Mouse (Mus musculus) lung, postnatal 10 days (tissue): Measurements from ENCODE around the gene Rasal2.
"Not testable (repeated sequence)": the region's sequence is repeated elsewhere in the genome, so short reads cannot be mapped to it uniquely, and the experiment has no call there.

Experiments
- DNase-seq: peaks from one replicate; pipeline ENCODE4 v3.0.0; 2021

The Rasal2 gene

DNA sequence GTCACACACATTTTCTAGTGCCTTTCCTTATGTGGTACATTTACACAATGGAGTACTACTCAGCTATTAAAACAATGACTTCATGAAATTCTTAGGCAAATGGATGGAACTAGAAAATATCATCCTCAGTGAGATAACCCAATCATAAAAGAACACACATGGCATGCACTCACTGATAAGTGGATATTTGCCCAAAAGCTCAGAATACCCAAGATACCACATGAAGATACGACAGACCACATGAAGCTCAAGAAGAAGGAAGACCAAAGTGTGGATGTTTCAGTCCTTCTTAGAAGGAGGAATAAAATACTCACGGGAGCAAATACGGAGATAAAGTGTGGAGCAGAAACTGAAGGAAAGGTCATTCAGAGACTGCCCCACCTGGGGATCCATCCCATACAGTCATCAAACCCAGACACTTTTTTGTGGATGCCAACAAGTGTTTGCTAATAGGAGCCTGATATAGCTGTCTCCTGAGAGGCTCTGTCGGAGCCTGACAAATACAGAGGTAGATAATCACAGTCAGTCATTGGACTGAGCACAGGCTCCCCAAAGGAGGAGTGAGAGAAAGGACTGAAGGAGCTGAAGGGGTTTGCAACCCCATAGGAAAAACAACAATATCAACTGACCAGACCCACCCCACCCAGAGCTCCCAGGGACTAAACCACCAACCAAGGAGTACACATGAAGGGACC is 175.6 kb downstream of the Rasal2 start:
- not testable (repeated sequence) for DNase-seq

DNA sequence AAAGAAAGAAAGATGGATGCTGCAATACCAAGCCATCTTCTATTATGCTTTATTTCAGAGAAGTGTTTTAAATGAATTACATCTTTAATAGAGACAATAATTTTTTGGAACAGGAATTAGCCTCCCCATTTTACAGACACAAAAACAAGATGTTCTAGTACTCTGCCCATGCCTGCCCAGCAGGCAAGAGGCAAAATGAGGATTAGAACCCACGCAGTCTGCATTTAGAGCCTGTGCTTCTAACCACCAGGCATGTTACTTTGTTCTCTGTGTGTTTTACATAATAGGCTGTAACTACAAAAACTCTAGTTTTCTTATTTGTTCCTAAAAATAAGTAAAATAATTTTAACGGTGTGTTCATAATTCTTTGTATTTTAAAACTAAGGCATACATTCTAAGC is 178.9 kb downstream of the Rasal2 start:
- no peak for DNase-seq

DNA sequence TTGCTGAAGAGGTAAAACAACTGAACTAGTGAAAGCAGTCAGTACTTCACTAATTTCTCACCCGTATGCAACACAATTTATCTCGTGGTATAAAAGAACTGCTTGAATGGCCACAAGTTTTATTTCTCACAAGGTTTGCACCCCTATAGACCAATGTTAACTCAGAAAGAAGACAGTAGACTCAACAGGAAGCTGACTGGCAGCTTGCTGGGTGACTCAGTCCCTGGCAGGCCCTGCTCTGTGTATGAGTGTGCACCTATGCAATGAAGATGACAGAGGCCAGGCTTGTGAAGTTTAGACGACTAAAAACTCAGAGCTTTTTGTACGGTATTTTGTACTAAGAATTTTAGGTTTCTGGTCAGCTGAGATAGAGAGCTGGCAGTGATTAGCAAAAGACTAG is 180.0 kb downstream of the Rasal2 start:
- no peak for DNase-seq

DNA sequence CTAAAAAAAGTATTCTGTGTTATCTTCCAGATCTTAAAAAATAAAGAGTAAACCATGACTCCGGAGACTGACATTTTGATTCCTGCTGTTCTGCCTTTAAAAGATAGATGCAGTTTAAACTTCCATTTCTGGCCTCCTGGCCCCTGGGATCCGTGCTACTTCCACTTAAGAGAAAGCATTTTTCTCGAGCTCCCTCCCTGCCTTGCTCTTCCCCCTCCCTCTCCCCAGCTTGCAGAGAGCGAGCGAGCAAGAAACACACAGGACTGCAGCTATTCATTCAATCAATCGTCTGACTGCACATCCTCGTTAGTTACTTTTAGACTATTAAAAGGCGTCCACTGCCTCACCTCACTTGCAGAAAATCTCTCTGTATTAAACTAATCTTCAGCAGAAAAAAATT is 181.4 kb downstream of the Rasal2 start:
- no peak for DNase-seq

DNA sequence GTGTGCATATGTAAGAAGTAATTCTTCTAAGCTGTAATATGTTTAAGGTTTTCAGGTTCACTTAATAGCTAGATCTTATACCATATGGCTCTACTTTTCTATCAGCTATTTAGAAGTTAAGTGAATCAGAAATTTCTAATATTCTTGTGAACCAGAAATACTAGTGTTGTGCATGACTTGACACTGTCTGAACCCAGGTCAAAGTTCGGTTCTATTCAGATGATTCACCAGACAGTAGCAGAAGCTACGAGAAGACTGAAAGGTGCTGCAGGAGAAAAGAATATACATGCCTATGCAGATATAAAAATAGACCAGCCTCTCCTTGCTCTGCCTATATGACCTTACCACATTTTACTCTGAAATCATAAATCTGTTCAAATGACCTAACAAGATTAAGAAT is 182.0 kb downstream of the Rasal2 start:
- DNase-seq, result no peak

DNA sequence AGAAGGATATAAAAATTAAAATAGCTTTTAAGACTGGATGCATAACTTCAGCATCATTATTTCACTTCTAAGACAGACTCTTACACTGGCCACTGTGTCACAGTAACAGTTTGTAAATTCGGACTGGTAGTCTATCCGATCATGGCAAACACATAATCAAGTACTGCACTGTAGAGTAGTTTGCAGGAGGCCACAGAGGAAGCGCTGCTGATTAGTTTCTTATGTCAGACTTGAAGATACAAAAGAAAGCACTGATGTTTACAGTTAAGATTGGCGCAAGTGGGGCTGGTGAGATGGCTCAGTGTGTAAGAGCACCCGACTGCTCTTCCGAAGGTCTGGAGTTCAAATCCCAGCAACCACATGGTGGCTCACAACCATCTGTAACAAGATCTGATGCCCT is 187.4 kb downstream of the Rasal2 start:
- no peak for DNase-seq

DNA sequence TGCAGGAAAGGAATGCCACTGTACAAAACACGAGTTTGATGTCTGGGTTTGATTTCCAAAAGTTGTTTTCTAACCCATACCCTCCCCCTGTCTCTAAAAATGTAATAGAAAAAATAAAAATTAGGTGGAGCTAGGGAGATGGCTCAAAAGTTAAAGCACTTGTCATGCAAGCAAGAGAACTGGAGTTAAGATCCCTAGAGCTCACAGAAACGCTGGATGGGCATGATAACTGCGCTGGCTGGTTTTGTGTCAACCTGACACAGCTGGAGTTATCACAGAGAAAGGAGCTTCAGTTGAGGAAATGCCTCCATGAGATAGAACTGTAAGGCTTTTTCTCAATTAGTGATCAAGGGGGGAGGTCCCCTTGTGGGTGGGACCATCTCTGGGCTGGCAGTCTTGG is 191.5 kb downstream of the Rasal2 start:
- DNase-seq, result no peak

DNA sequence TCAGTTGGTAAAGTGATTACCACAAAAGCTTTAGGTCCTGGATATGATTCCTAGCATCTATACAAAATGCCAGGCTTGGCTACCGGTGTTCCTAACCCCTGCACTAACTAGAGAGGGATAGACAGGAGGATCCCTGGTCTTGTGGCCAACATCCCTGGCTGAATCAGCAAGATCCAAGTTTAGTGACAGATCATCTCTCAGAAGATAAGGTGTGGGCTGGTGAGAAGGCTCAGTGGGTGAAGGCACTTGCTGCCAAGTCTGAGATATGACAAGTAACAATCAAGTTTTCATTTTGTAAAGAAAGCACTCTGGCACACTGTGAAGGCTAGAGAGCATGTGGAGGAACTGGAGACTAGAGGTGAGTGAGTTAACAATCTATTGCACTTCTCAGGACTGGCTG is 191.9 kb downstream of the Rasal2 start:
- DNase-seq, result no peak

DNA sequence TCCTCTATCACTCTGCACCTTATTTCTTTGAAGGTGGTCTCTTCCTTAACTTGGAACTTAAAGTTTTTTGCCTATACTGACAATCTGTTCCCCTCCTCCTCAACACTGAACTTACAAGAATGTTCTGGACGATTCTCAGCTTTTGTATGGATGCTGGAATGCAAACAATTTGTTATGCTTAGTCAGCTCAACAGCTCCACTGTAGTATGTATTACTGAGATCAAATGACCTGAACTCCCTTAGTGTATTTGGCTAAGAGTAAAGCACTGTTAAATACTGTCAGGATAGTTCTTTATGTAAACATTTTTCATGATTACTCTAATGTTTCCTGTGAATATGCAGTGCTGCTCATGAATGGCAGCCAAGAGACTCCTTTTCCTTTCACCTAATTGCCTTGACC is 203.6 kb downstream of the Rasal2 start:
- no peak for DNase-seq

DNA sequence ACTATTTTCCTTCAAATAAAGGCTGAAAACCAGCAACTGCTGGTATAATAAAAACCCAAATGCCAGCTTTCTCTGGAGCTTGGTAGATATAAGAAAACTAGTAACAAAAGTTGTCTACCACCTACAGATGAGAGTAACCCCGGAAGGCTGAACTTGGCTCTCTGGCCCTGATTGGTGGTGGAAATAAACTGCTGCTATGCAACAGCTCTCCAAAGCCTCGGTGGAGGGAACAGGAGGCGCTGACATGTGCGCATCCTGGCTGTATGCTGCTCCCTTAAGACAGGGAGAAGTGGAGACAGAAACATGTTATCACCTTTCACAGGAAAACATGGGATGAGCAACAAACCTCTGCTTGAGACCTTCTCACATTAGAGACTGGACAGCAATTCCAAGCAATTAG is 206.7 kb downstream of the Rasal2 start:
- DNase-seq, result no peak

DNA sequence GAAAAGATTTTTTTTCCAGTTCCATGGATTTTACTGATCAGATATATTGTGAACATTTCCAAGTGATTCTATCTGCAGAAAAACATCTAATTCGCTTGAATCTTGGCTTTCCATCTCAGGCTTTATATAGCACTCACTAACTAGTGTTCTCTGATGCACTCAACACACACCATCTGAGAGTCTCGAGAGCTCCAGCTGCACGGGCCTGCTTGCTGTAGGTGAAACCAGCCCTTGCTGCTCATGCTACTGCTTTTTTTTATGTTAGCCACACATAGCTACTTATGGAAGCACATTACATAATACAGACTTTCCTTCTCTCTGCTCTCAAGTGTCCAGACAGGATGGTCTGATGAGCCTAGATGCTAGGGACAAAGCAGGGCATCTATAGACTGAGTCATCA is 229.4 kb downstream of the Rasal2 start:
- no peak for DNase-seq

DNA sequence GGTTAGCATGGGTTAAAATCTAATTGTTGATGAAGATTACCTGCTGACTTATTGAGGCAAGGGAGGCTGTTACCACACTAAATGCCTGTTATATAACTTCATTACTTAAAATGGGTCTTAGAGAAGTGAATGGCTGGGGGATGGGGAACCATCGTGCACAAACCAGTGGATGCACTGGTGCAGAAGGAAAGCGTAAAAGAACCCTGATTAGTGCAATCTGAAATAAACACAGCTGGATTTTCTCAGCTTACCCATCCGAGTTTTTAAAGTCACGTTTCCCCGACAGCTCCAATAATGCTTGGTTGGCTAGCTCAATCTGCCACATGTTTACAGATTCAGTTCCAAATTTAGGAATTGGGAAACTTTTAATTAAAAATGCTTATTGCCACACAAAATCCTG is 230.0 kb downstream of the Rasal2 start:
- peak; percentile 9 for DNase-seq

DNA sequence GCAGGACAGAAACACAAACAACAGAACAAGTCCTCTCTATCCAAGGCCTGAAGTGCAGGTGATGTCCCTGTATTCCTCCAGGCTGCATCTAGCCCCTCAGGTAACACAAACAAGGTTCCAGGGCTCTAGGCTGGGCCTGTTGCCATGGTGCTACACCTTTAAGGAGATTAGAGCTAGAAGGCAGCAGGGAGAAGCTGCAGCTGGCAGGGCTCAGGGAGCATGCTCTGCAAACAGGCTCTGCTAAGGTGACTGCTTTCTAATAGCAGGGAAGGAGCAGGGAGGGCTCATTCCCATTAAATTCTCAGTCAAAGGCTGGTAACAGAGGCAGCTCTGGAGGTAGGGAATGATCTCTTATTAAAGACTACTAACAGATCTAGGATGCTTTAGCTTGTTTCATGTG is 231.3 kb downstream of the Rasal2 start:
- no peak for DNase-seq

DNA sequence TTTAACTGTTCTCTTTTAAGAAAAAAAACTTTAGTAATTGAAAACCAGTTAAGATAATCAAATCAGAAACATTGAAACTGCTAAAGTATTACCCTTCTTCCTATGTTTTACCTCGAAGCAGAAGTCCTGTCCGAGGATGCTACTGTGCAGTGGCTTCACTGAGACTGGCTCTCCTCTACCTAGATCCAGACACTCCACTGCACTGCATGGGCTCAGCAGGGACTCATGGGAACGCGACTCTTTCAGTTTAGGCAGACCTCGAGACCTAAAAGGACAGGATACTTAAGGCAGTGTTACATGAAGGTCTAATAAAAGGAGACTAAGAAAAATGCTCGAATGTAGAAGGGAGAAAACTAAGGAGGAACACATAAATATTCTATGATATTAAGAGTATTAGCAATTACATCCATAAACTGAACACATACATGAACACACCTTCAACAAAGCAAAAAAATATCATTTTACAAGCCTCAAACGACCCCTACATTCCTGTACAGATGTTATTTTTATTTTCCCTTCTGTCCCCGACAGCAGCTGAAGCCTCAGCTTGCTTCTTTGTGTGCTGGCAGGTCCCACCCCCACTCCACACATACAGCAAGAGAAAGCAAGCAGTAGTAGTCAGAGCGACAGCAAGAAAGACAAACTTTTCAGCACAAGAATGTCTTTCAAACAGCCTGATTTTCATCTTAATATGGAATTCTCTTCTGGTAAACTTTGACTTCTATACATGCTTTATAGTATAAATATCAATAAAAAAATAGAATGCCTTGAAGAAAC is 233.2 kb downstream of the Rasal2 start:
- no peak for DNase-seq

DNA sequence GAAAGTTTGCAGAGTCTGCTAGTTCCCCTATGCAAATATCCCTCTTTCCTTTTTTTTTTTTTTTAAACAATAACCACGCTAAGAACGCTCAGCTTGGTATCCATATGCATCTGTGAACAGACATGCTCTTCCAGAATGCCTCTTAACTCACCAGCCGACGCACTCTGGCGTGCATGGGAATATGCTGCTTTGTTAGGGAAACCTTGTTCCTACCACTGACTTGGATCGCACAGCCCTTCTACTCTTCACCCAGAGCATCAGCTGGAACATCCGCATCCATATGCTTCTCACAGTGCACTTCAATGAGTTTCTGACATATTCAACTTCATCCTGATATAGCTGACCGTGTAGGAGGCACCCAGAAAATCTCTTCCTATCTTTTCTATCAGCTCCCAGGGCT is 243.1 kb downstream of the Rasal2 start:
- DNase-seq, result no peak

DNA sequence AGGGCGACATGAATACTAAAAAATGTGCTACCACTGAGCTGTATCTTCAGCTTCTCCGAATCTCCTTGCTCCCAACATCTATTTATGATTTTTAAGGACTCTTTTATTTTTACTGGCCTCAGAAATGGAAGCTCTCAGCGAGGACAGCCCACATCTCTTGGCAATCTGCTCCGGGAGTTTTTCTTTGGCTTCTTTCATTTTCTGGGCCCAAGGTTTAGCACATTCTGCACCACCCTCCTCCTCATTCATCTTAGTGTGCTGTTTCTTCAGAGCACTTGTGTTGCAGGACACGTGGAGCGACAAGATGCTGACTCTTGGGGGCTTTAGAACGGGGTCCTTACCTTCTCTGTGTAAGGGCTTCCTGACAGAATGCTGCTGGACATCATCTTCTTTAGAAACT is 243.5 kb downstream of the Rasal2 start:
- no peak for DNase-seq

DNA sequence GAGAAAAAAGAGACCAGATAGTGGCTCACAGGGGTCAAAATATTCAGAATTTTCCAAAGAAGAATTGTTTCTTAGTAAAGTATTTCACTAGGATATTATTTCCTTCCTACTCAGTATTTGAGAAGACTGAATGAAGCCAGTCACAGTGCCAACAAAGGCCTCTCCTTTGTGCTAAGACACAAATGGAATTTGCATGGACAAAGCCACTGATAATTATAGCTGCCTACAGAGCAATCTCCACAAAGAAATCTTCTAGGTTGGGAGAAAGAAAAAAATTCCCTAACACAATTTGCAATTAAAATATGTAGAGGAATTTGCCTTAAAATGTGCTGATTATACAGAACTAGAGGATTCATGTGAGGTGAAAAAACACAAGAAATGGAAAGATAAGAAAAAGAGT is 258.6 kb downstream of the Rasal2 start:
- DNase-seq, result no peak

DNA sequence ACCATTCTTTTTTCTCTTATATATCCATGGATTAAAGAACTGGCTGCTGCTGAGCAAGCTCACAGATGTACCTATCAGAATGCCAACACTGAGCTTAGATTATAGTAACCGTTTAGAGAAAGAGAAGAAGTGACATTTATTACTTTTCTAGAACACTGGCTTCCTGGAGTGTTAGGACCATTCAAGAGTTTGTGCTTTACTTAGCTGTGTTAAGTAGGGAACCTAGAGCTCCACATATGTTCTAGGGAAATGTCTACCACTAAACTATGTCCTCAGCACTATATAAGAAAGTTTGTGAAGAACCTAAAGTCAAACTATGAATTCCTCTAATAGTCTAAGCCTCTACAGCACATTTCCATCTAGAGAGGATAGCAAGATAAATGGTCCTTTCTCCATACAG is 262.3 kb downstream of the Rasal2 start:
- no peak for DNase-seq

DNA sequence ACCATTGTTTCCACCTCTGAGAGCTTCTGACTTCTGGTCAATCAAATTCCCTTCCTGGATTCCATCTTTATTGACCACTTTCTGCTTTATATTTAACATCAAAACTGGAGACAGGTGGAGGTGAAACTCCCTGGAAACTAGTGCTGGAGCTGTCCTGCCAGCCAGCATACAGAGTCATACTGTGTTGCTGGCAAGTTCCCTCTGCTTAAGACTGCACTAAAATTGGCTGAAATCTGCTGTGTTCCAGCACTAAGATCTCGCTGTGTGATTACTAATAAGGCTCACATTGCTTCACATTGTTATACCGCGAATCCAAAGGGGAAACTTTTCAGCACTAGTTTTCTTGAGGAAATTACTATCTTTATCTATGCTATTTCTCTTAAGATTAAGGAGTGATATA is 267.8 kb downstream of the Rasal2 start:
- no peak for DNase-seq

DNA sequence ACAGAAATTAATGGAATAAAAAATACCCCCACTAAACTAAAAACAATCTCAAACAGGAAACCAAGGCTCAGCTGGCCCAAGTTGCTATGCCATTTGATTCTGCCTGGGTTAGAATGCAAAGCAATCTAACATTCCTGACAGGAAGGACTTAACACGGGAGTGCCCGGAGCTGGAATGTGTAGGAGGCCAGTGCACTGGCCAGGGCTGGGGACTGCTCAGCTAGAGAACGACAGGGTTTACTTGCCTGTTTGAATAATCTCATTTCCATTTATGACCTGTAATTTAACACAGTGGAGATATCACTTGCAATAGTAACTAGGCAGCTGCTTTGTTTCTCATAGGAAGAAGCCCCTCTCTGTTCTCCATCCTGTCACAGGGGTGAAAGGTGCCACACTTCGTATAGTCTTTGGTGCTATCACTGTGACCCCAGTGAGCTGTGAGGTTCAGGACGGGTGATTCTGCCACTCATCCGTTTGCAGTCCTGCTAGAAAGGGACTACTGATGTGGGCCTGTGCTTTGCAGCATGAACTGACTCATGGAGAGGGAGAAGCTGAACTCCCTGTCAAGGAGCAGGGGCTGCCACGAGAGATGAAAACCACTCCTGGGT is 269.0 kb downstream of the Rasal2 start:
- DNase-seq, result no peak

DNA sequence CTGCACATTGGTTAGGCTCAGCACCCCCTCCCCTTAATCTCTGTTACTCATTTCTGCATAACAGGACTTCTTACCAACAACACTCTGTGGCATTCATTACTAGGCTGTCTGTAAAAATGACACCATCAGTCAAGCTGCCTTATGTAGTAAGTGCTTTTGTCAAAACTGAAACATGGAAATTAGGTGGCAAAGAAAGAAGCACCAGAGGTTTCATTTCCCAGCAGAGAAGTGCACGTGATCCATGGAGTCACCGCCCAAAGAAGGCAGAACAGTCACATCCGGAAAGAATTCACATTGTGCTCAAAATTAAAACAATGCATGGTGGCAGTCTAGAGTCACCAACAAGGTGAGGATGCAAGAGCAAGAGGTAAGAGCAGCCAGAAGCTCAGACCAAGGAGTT is 271.4 kb downstream of the Rasal2 start:
- DNase-seq, result no peak

DNA sequence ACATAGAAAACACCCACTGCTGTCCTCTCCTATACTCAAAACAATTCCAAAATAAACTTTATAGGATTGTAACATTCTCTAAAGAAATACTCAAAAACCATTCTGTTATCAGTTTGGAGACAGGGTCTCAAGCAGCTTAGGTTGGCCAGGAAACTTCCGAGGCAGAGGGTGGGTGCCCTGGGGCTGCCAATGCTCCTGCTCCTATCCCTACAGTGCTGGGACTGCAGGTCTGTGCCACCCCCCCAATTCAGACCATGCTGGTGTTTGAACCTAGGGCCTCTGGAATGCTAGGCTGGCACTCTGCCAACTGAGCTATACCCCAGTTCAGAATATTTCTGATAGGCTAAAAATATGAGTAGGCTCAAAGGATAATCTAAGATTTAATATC is 274.5 kb downstream of the Rasal2 start:
- no peak for DNase-seq

DNA sequence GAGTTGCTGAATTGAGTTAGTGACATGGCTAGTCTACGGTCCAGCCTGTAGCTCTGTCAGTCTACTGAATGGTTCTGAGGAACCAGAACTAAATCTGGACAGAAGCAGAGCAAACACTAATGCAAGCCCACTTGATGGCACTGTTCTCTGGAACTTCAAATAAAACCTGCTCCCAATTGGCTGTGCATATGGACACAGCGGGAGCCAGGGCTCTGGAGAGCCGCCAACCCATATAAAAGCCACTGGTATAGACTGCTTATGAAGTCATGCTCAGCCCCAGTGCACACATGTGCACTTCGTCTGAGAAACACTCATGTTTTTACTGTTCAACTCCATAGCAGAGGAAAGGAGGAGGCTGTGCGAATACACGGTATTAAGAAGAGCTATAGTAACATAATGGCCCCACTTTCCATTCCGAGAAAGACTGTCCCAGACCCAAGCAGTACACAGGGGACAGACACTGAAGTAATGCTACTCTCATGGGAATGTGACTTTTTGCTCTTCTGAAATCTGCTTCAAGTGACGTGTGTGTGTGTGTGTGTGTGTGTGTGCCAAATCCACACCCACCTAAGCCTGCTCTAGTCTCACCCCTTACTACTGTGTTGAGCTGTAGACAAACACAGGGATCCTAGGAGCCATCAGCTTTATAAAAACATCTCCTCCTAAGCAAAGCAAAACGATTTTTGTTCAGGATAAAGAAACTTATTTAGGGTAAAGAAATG is 275.1 kb downstream of the Rasal2 start:
- no peak for DNase-seq

DNA sequence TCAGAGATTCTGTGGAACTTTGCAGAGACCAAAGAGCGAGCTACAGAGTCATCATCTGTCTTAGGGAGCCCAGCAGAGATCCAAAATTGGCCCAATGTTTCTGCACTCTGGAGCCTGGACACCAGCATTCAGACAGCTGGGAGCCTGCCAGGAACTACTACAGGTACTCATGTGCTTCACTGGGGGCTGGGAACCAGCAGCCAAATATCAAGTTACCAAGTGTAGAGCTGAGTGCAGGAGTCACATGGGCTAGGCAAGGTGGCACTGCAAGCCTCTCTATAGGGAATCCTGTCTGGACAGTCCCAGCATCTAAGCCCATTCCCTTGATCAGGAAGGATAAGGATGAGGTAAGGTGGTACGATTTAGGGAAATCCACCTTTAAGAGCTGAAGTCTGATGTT is 284.2 kb downstream of the Rasal2 start:
- DNase-seq, result no peak
